Mouse (Mus musculus): ENCODE results near the gene Otulin.

The Otulin gene

GRCm38 (mm10) chr15:27656626-27657025 is 26.1 kb upstream of the Otulin start:
- DNase-seq: no peak

GRCm38 (mm10) chr15:27655015-27655414 is 24.5 kb upstream of the Otulin start:
- DNase-seq: peak in 1 of 2 experiments; percentile 26

- no peak for DNase-seq
Measured at GRCm38 (mm10) chr15:27647686-27648085, 17.2 kb upstream of the Otulin start.

GRCm38 (mm10) chr15:27646665-27647064 is 16.2 kb upstream of the Otulin start:
- DNase-seq: no peak

GRCm38 (mm10) chr15:27645250-27645649 is 14.8 kb upstream of the Otulin start:
- DNase-seq: no peak

- peak; percentile 37 to 70 for DNase-seq
Measured at GRCm38 (mm10) chr15:27642895-27643294, 12.4 kb upstream of the Otulin start.

- DNase-seq: no peak
Measured at GRCm38 (mm10) chr15:27641171-27641570, 10.7 kb upstream of the Otulin start.

- DNase-seq: peak; percentile 26 to 49
Measured at GRCm38 (mm10) chr15:27633941-27634900, 3.7 kb upstream of the Otulin start.

GRCm38 (mm10) chr15:27629800-27630600 is 493 bp downstream of the Otulin start:
- DNase-seq: peak in 1 of 2 experiments; percentile 17

GRCm38 (mm10) chr15:27629046-27629445 is 1.4 kb downstream of the Otulin start:
- DNase-seq: no peak

GRCm38 (mm10) chr15:27627794-27628193 is 2.7 kb downstream of the Otulin start:
- no peak for DNase-seq

- no peak for DNase-seq
Measured at GRCm38 (mm10) chr15:27626314-27626713, 4.2 kb downstream of the Otulin start.

- no peak for DNase-seq
Measured at GRCm38 (mm10) chr15:27625890-27626255, 4.6 kb downstream of the Otulin start.

GRCm38 (mm10) chr15:27625014-27625889 is 5.2 kb downstream of the Otulin start:
- no peak for DNase-seq

- DNase-seq: no peak
Measured at GRCm38 (mm10) chr15:27623286-27623685, 7.2 kb downstream of the Otulin start.

- DNase-seq: peak in 1 of 2 experiments; percentile 23
Measured at GRCm38 (mm10) chr15:27620475-27621185, 9.9 kb downstream of the Otulin start.

GRCm38 (mm10) chr15:27619683-27620082 is 10.8 kb downstream of the Otulin start:
- DNase-seq: peak; percentile 65 to 75

GRCm38 (mm10) chr15:27618778-27619533 is 11.5 kb downstream of the Otulin start:
- no peak for DNase-seq

- no peak for DNase-seq
Measured at GRCm38 (mm10) chr15:27617227-27617626, 13.3 kb downstream of the Otulin start.

GRCm38 (mm10) chr15:27616159-27616558 is 14.3 kb downstream of the Otulin start:
- DNase-seq: no peak

GRCm38 (mm10) chr15:27613255-27613654 is 17.2 kb downstream of the Otulin start:
- no peak for DNase-seq

All from kidney, adult 8-10 months (tissue).